Mouse (Mus musculus): ENCODE results near the gene Plch1. TPM values are rescaled to one million over a fixed set of nuclear protein-coding genes. Genes with fewer than 3 reads are reported as not detected.

Gene Plch1
- polyA plus RNA-seq, 1 experiment, result 0.01 TPM

GRCm38 (mm10) chr3:63806906-63807305, 92.4 kb downstream of the Plch1 start:
- no peaks in the 10 kb centered on the region for H3K27me3 ChIP-seq (ENCODE audit: control insufficient read depth, insufficient read depth, insufficient read length)
- H3K79me2 ChIP-seq (ENCODE audit: control insufficient read depth, insufficient read depth), result no peaks in the 10 kb centered on the region
- H3K4me2 ChIP-seq (ENCODE audit: low read depth), result no peak overlapping the region
- H3K4me3 ChIP-seq, result no peak overlapping the region
- no peak overlapping the region for H3ac ChIP-seq (ENCODE audit: control insufficient read depth, insufficient read length)
- TF ChIP-seq MYOD1 (IDR thresholded peaks at IDR 0.05; ENCODE audit: control insufficient read depth in 1 of 3, insufficient read length in 2 of 3, low read depth in 2 of 3), result no peak
- TF ChIP-seq SRF (IDR thresholded peaks at IDR 0.05; ENCODE audit: control insufficient read depth, insufficient read length, low read depth), result no peak
- H3K36me3 ChIP-seq (ENCODE audit: control insufficient read depth, insufficient read depth), result no peaks in the 10 kb centered on the region

- Histone ChIP-seq H3ac (ENCODE audit: control insufficient read depth, insufficient read length) (no peak overlapping the region), H3K4me3 (no peak overlapping the region), H3K36me3 (ENCODE audit: control insufficient read depth, insufficient read depth) (no peaks in the 10 kb centered on the region), H3K4me2 (ENCODE audit: low read depth) (no peak overlapping the region), H3K79me2 (ENCODE audit: control insufficient read depth, insufficient read depth) (no peaks in the 10 kb centered on the region), H3K27me3 (ENCODE audit: control insufficient read depth, insufficient read depth, insufficient read length) (no peaks in the 10 kb centered on the region)
- TF ChIP-seq MAX (IDR thresholded peaks at IDR 0.05; ENCODE audit: low read depth), result no peak
- TF ChIP-seq MYOD1 (IDR thresholded peaks at IDR 0.05; ENCODE audit: control insufficient read depth in 1 of 3, insufficient read length in 2 of 3, low read depth in 2 of 3), result no peak
- no peak for TF ChIP-seq MYOG (IDR thresholded peaks at IDR 0.05; ENCODE audit: control insufficient read depth in 1 of 3, insufficient read depth in 1 of 3, insufficient read length in 2 of 3, low read depth in 2 of 3)
- TF ChIP-seq POLR2A (IDR thresholded peaks at IDR 0.05; ENCODE audit: insufficient read length, low read depth), result no peak
- no peak for TF ChIP-seq REST (IDR thresholded peaks at IDR 0.05; ENCODE audit: insufficient read depth, insufficient read length)
- no peak for TF ChIP-seq TCF12 (IDR thresholded peaks at IDR 0.05; ENCODE audit: insufficient read depth, poor library complexity, severe bottlenecking)
- no peak for TF ChIP-seq USF1 (IDR thresholded peaks at IDR 0.05; ENCODE audit: low read depth)
- TF ChIP-seq POLR2AphosphoS2 (IDR thresholded peaks at IDR 0.05; ENCODE audit: insufficient read length, low read depth), result no peak
- no peak for TF ChIP-seq E2F4 (IDR thresholded peaks at IDR 0.05; ENCODE audit: insufficient read depth)
These were observed 93.8 kb downstream of the Plch1 start for GRCm38 (mm10) chr3:63805496-63805895.

GRCm38 (mm10) chr3:63800685-63801084, 98.6 kb downstream of the Plch1 start:
- no peak for TF ChIP-seq POLR2AphosphoS2 (IDR thresholded peaks at IDR 0.05; ENCODE audit: insufficient read length, low read depth)
- no peak for TF ChIP-seq MYOG (IDR thresholded peaks at IDR 0.05; ENCODE audit: control insufficient read depth in 1 of 3, insufficient read depth in 1 of 3, insufficient read length in 2 of 3, low read depth in 2 of 3)
- TF ChIP-seq TCF12 (IDR thresholded peaks at IDR 0.05; ENCODE audit: insufficient read depth, poor library complexity, severe bottlenecking), result no peak
- TF ChIP-seq REST (IDR thresholded peaks at IDR 0.05; ENCODE audit: insufficient read depth, insufficient read length), result no peak
- no peak for TF ChIP-seq CEBPB (IDR thresholded peaks at IDR 0.05; ENCODE audit: insufficient read depth, poor library complexity, severe bottlenecking)
- TF ChIP-seq MAX (IDR thresholded peaks at IDR 0.05; ENCODE audit: low read depth), result no peak

GRCm38 (mm10) chr3:63786805-63787365, 112.4 kb downstream of the Plch1 start:
- H3K27me3 ChIP-seq (ENCODE audit: control insufficient read depth, insufficient read depth, insufficient read length), result no peaks in the 10 kb centered on the region
- H3K4me2 ChIP-seq (ENCODE audit: low read depth), result no peak overlapping the region
- TF ChIP-seq TCF3 (IDR thresholded peaks at IDR 0.05; ENCODE audit: insufficient read length, low read depth), result no peak
- TF ChIP-seq USF1 (IDR thresholded peaks at IDR 0.05; ENCODE audit: low read depth), result no peak
- TF ChIP-seq MAX (IDR thresholded peaks at IDR 0.05; ENCODE audit: low read depth), result no peak
- TF ChIP-seq POLR2A (IDR thresholded peaks at IDR 0.05; ENCODE audit: insufficient read length, low read depth), result no peak
- TF ChIP-seq CEBPB (IDR thresholded peaks at IDR 0.05; ENCODE audit: insufficient read depth, poor library complexity, severe bottlenecking), result no peak
- no peak overlapping the region for H3K4me3 ChIP-seq
- no peaks in the 10 kb centered on the region for H3K79me2 ChIP-seq (ENCODE audit: control insufficient read depth, insufficient read depth)
- no peak overlapping the region for H3ac ChIP-seq (ENCODE audit: control insufficient read depth, insufficient read length)
- H3K36me3 ChIP-seq (ENCODE audit: control insufficient read depth, insufficient read depth), result no peaks in the 10 kb centered on the region

More at GRCm38 (mm10) chr3:63800685-63801084, 98.6 kb downstream of the Plch1 start:
- Histone ChIP-seq H3K4me2 (ENCODE audit: low read depth) (no peak overlapping the region), H3K36me3 (ENCODE audit: control insufficient read depth, insufficient read depth) (no peaks in the 10 kb centered on the region), H3K27me3 (ENCODE audit: control insufficient read depth, insufficient read depth, insufficient read length) (no peaks in the 10 kb centered on the region), H3K4me3 (no peak overlapping the region), H3ac (ENCODE audit: control insufficient read depth, insufficient read length) (no peak overlapping the region), H3K79me2 (ENCODE audit: control insufficient read depth, insufficient read depth) (no peaks in the 10 kb centered on the region)

GRCm38 (mm10) chr3:63772617-63773305, 126.5 kb downstream of the Plch1 start:
- TF ChIP-seq MYOD1 (IDR thresholded peaks at IDR 0.05; ENCODE audit: control insufficient read depth in 1 of 3, insufficient read length in 2 of 3, low read depth in 2 of 3) (no peak), TCF3 (IDR thresholded peaks at IDR 0.05; ENCODE audit: insufficient read length, low read depth) (no peak)
- Histone ChIP-seq H3K4me3 (no peak overlapping the region), H3K79me2 (ENCODE audit: control insufficient read depth, insufficient read depth) (no peaks in the 10 kb centered on the region), H3K27me3 (ENCODE audit: control insufficient read depth, insufficient read depth, insufficient read length) (no peaks in the 10 kb centered on the region), H3K36me3 (ENCODE audit: control insufficient read depth, insufficient read depth) (no peaks in the 10 kb centered on the region), H3ac (ENCODE audit: control insufficient read depth, insufficient read length) (no peak overlapping the region), H3K4me2 (ENCODE audit: low read depth) (no peak overlapping the region)

Measured in myocyte (in vitro differentiated cells).